Mouse (Mus musculus) myocyte (in vitro differentiated cells): ENCODE data around the gene Tmem219. TPM values are rescaled to one million over a fixed set of nuclear protein-coding genes. Genes with fewer than 3 reads are reported as not detected.

Experiments
- H3K27me3 ChIP-seq: one replicate; pipeline ENCODE4 v1.6.1; 2011; ENCODE audit not compliant: control insufficient read depth, insufficient read depth, insufficient read length
- H3K36me3 ChIP-seq: one replicate; pipeline ENCODE4 v1.6.1; 2011; ENCODE audit not compliant: control insufficient read depth, insufficient read depth
- H3K4me2 ChIP-seq: one replicate; pipeline ENCODE4 v1.6.1; 2011; ENCODE audit warnings: low read depth, control low read depth
- H3K4me3 ChIP-seq: one replicate; pipeline ENCODE4 v1.5.1; 2011; ENCODE audit warnings: mild to moderate bottlenecking, control low read depth, moderate library complexity
- H3K79me2 ChIP-seq: one replicate; pipeline ENCODE4 v1.6.1; 2011; ENCODE audit not compliant: control insufficient read depth, insufficient read depth
- H3ac ChIP-seq: one replicate; pipeline ENCODE4 v1.6.1; 2011; ENCODE audit not compliant: control insufficient read depth, insufficient read length
- CEBPB ChIP-seq: IDR thresholded peaks from 2 replicates; pipeline ENCODE4 v1.6.1; 2011; ENCODE audit warnings: mild to moderate bottlenecking, moderate library complexity; ENCODE audit not compliant: poor library complexity, insufficient read depth, severe bottlenecking
- E2F4 ChIP-seq: IDR thresholded peaks from one replicate; pipeline ENCODE4 v1.6.1; 2011; ENCODE audit warnings: mild to moderate bottlenecking, control low read depth, moderate library complexity; ENCODE audit not compliant: insufficient read depth
- MAX ChIP-seq: IDR thresholded peaks from one replicate; pipeline ENCODE4 v1.6.1; 2011; ENCODE audit warnings: low read depth, mild to moderate bottlenecking, control low read depth
- MYOD1 ChIP-seq, 3 experiments: IDR thresholded peaks; one replicate each; pipeline ENCODE4 v1.6.1; 2011; ENCODE audit warnings: control low read depth in 2 of 3, low read depth in 2 of 3, mild to moderate bottlenecking in 2 of 3, moderate library complexity in 1 of 3; ENCODE audit not compliant: insufficient read length in 2 of 3, control insufficient read depth in 1 of 3
- MYOG ChIP-seq, 3 experiments: IDR thresholded peaks; one replicate each; pipeline ENCODE4 v1.6.1; 2011; ENCODE audit warnings: control low read depth in 2 of 3, low read depth in 2 of 3, mild to moderate bottlenecking in 2 of 3; ENCODE audit not compliant: insufficient read length in 2 of 3, control insufficient read depth in 1 of 3, insufficient read depth in 1 of 3
- POLR2A ChIP-seq: IDR thresholded peaks from one replicate; pipeline ENCODE4 v1.6.1; 2011; ENCODE audit warnings: low read depth, mild to moderate bottlenecking, control low read depth, moderate library complexity; ENCODE audit not compliant: insufficient read length
- POLR2AphosphoS2 ChIP-seq: IDR thresholded peaks from one replicate; pipeline ENCODE4 v1.6.1; 2011; ENCODE audit warnings: low read depth, control low read depth; ENCODE audit not compliant: insufficient read length
- REST ChIP-seq: IDR thresholded peaks from one replicate; pipeline ENCODE4 v1.6.1; 2011; ENCODE audit warnings: mild to moderate bottlenecking, control low read depth, moderate library complexity; ENCODE audit not compliant: insufficient read depth, insufficient read length
- SRF ChIP-seq: IDR thresholded peaks from one replicate; pipeline ENCODE4 v1.6.1; 2011; ENCODE audit warnings: low read depth; ENCODE audit not compliant: control insufficient read depth, insufficient read length
- TCF12 ChIP-seq: IDR thresholded peaks from one replicate; pipeline ENCODE4 v1.6.1; 2011; ENCODE audit warnings: mild to moderate bottlenecking, control low read depth; ENCODE audit not compliant: poor library complexity, insufficient read depth, severe bottlenecking
- TCF3 ChIP-seq: IDR thresholded peaks from one replicate; pipeline ENCODE4 v1.6.1; 2011; ENCODE audit warnings: low read depth, control low read depth; ENCODE audit not compliant: insufficient read length
- USF1 ChIP-seq: IDR thresholded peaks from one replicate; pipeline ENCODE4 v1.6.1; 2011; ENCODE audit warnings: low read depth, mild to moderate bottlenecking, control low read depth, moderate library complexity
- polyA plus RNA-seq: library from polyadenylated mRNA; unstranded; fragments of >200 nt; fragmentation: generic; extraction: Trizol; gene quantifications from one replicate; pipeline ENCODE4 v1.2.1, GENCODE M21; 2012; ENCODE audit warnings: missing spikeins

Gene Tmem219
- polyA plus RNA-seq, 1 experiment = 34.1 TPM

DNA sequence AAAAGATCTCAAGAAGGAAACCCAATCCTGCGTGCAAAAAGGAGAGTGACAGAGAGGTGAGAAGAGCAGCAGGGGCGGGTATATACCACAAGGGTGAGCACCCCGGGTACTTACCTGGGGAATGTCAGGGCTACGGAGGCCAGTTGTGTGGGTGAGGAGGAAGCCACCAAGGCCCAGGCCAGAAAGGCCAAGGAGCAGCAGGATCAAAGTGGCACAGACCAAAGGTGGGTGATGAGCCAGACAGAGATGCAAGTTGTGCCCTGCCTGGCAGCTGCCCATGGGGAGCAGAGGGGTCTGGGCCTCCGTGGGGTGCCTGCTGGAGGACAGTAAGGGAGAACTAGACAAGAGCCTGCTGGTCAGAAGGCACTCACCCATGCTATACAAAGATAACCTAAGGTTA lies 25.8 kb downstream of the Tmem219 start:
- H3K4me2 ChIP-seq = peak overlapping the region; percentile 99

DNA sequence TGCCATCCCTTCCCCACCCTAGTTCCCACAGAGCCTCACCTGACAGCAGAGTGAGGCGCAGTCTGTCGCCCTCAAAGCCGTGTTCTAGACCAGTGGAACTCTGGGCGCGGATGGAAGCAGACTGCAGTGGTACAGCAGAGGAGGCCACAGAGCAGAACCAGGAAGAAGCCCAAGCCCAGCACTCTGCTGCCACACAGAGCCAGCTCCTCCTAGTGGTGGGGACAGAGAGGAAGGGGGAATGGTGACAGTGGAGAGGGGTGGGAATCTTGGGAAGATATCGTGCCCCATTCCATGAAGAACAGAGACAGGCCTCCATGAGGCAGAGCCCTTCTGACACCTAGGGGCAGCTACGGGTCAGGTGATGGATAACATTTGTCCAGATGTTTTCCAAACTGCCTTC lies 33.9 kb downstream of the Tmem219 start:
- Histone ChIP-seq H3K36me3 (no peaks in the 10 kb centered on the region), H3K79me2 (peaks cover 5% of the 10 kb centered on the region), H3ac (no peak overlapping the region), H3K4me2 (no peak overlapping the region), H3K4me3 (no peak overlapping the region), H3K27me3 (no peaks in the 10 kb centered on the region)
- no peak for TF ChIP-seq MAX
- no peak for TF ChIP-seq MYOG (IDR thresholded peaks at IDR 0.05; ENCODE audit: control insufficient read depth in 1 of 3, insufficient read depth in 1 of 3, insufficient read length in 2 of 3, low read depth in 2 of 3)
- TF ChIP-seq TCF12 = no peak
- no peak for TF ChIP-seq REST
- TF ChIP-seq USF1 = no peak
- no peak for TF ChIP-seq E2F4
- no peak for TF ChIP-seq TCF3
- no peak for TF ChIP-seq SRF
- TF ChIP-seq POLR2AphosphoS2 = no peak
- TF ChIP-seq POLR2A = no peak
- no peak for TF ChIP-seq CEBPB
- no peak for TF ChIP-seq MYOD1 (IDR thresholded peaks at IDR 0.05; ENCODE audit: control insufficient read depth in 1 of 3, insufficient read length in 2 of 3, low read depth in 2 of 3)

More for the DNA sequence above, 25.8 kb downstream of the Tmem219 start:
- no peaks in the 10 kb centered on the region for H3K79me2 ChIP-seq
- H3ac ChIP-seq = no peak overlapping the region
- H3K36me3 ChIP-seq = no peaks in the 10 kb centered on the region
- H3K4me3 ChIP-seq = peak overlapping the region; percentile 62
- TF ChIP-seq SRF (no peak), POLR2AphosphoS2 (no peak), MYOG (IDR thresholded peaks at IDR 0.05; ENCODE audit: control insufficient read depth in 1 of 3, insufficient read depth in 1 of 3, insufficient read length in 2 of 3, low read depth in 2 of 3) (no peak)
- H3K27me3 ChIP-seq = no peaks in the 10 kb centered on the region

DNA sequence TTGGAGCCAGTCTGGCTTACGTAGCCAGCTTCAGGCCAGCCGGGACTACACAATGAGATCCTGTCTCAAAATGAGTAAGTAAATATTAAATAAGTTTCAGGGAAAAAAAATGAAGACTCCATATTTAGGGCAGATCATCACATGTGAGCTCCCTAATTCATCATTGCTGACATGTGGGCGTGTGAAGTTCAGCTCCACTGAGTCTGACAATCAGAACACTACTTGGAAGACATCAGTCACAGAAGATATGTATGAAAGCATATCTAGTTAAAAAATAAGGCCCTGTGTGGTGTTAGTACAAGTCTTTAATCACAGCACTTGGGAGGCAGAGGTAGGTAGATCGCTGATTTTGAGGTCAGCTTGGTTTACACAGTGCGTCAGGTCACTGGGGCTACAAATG lies 35.4 kb downstream of the Tmem219 start:
- no peak overlapping the region for H3ac ChIP-seq
- no peak overlapping the region for H3K4me3 ChIP-seq

DNA sequence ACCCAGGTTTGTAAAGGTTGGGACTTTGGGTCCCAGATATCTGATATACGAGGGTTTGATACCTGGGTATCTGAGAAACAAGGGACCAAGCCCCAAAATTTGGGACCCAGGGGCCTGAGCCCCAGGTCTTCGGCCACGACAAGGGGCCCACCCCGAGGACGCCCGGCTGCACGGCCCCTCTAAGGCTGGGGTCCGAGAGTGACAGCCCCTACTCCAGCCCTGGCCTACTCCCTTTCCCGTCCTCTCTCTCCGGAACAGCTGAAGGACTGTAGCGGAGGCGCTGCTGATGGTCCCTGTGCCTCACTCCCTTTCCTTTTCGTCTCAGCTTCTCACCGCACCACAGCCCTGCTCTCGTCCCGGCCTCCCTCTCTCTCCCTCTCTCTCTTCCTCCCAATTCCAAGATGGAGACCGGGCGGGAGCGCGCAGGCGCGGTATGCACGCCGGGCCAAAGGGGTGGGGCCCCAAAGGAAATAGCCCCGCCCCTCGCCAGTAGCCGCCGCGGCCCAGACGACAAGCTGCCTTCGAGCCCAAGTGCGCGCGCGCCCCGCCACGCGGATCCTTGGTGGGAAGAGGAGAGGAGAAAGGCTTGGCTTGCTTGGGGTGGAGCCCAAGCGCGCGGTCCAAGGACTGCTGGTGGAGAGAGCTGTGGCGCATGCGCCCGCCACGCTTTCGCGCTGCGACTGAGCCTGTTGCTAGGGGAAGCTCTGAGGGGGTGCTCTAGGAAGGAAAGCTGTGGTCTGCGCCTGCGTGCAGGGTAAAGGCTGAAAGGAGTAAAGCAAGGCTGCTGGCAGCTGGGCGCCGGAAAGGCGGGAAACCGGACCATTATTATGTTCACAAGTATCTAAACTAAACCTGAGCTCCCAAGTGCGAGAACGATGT lies 38.2 kb downstream of the Tmem219 start, which contains the start of gene Taok2:
Gene Taok2 (minus strand): TSS at position 418 of the 879 bp plus-strand sequence.
- peaks cover 37% of the 10 kb centered on the region for H3K79me2 ChIP-seq
- TF ChIP-seq MAX = peak; percentile 55
- TF ChIP-seq E2F4 = no peak
- peak; percentile 90 for TF ChIP-seq POLR2A
- peak; percentile 96 for TF ChIP-seq POLR2AphosphoS2
- TF ChIP-seq MYOG (IDR thresholded peaks at IDR 0.05; ENCODE audit: control insufficient read depth in 1 of 3, insufficient read depth in 1 of 3, insufficient read length in 2 of 3, low read depth in 2 of 3) = peak in 1 of 3 experiments; percentile 20
- TF ChIP-seq MYOD1 (IDR thresholded peaks at IDR 0.05; ENCODE audit: control insufficient read depth in 1 of 3, insufficient read length in 2 of 3, low read depth in 2 of 3) = no peak
- peak within 1 kb of the TSS; percentile 92 for H3K4me3 ChIP-seq
- no peaks in the 10 kb centered on the region for H3K36me3 ChIP-seq
- H3K27me3 ChIP-seq = no peaks in the 10 kb centered on the region
- H3ac ChIP-seq = peak within 1 kb of the TSS; percentile 92
- peak within 1 kb of the TSS; percentile 92 for H3K4me2 ChIP-seq

More for the DNA sequence above, 35.4 kb downstream of the Tmem219 start:
- no peak overlapping the region for H3K4me2 ChIP-seq
- H3K27me3 ChIP-seq = no peaks in the 10 kb centered on the region
- TF ChIP-seq TCF12 = no peak
- TF ChIP-seq USF1 = no peak
- TF ChIP-seq POLR2AphosphoS2 = no peak
- no peak for TF ChIP-seq MYOG (IDR thresholded peaks at IDR 0.05; ENCODE audit: control insufficient read depth in 1 of 3, insufficient read depth in 1 of 3, insufficient read length in 2 of 3, low read depth in 2 of 3)
- no peak for TF ChIP-seq REST
- no peak for TF ChIP-seq CEBPB
- peaks cover 20% of the 10 kb centered on the region for H3K79me2 ChIP-seq
- no peaks in the 10 kb centered on the region for H3K36me3 ChIP-seq

DNA sequence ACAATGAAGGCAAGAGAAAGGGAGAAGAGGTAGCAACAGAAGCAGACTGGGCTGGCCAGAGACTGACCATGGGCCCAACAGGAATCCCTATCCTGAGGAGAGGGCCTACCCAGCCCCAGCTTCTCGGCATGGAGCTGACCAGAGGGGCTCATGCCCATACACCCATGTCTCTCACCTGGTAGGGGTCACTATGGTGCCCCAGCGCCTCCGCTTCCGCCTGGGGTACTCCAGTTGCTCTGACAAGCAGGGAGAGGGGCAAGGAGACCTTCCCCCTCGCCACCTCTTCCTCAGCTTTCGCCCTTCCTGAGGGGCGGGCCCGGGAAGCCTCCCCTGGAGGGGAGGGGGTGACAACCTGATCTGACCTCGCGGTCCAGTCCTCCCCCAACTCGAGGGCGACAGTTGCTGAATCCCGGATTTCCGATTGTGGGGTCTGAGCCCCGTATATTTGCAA lies 39.0 kb downstream of the Tmem219 start:
- H3K36me3 ChIP-seq = no peaks in the 10 kb centered on the region
- TF ChIP-seq TCF3 = no peak
- no peak for TF ChIP-seq SRF
- no peak for TF ChIP-seq TCF12
- no peak for TF ChIP-seq POLR2AphosphoS2
- TF ChIP-seq USF1 = no peak
- peaks cover 37% of the 10 kb centered on the region for H3K79me2 ChIP-seq
- no peaks in the 10 kb centered on the region for H3K27me3 ChIP-seq
- peak overlapping the region; percentile 92 for H3ac ChIP-seq
- peak overlapping the region; percentile 92 for H3K4me2 ChIP-seq
- peak overlapping the region; percentile 92 for H3K4me3 ChIP-seq
